Mouse (Mus musculus): ENCODE results near the gene Notch3. TPM values are rescaled to one million over a fixed set of nuclear protein-coding genes. Genes with fewer than 3 reads are reported as not detected.
"Not testable (repeated sequence)": the region's sequence is repeated elsewhere in the genome, so short reads cannot be mapped to it uniquely, and the experiment has no call there.

Gene Notch3
- polyA plus RNA-seq, 1 experiment from 2014 or later: 5.5 TPM

DNA sequence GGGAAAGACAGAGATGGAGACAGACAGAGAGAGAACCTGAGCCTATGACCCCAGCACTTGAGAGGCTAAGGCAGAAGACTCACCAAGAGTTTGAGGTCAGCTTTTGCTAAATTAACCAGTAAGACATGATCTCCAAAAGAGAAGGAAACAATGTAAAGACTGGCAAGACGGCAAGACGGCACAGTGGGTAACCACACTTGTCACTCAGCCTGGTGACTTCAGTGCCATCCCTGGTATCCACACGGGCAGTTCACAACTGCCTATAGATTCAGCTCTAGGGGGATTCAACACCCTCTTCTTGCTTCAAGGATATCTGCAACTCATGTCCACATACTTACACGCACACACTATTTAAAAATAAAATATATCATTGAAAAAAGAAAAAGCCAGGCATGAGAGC is 43.1 kb downstream of the Notch3 start:
- H3K4me1 ChIP-seq (replicated peaks; ENCODE audit: control insufficient read depth, insufficient read depth, low read length): peaks cover 12% of the 10 kb centered on the region
- H3K4me2 ChIP-seq (ENCODE audit: low read length): no peak overlapping the region
- no peaks in the 10 kb centered on the region for H3K9me3 ChIP-seq (ENCODE audit: control insufficient read depth, low read length)
- H3K27ac ChIP-seq (ENCODE audit: low read length): no peak overlapping the region
- no peak for ATAC-seq
- no peak overlapping the region for H3K4me3 ChIP-seq (replicated peaks; ENCODE audit: low read length)
- H3K36me3 ChIP-seq (ENCODE audit: control insufficient read depth, insufficient read depth): no peaks in the 10 kb centered on the region
- no peak overlapping the region for H3K9ac ChIP-seq (replicated peaks; ENCODE audit: low read depth, low read length)
- 91% methylated on average over 4 of the region's 4 CpGs for WGBS
- H3K27me3 ChIP-seq (replicated peaks; ENCODE audit: control insufficient read depth, insufficient read depth, low read length): no peaks in the 10 kb centered on the region

DNA sequence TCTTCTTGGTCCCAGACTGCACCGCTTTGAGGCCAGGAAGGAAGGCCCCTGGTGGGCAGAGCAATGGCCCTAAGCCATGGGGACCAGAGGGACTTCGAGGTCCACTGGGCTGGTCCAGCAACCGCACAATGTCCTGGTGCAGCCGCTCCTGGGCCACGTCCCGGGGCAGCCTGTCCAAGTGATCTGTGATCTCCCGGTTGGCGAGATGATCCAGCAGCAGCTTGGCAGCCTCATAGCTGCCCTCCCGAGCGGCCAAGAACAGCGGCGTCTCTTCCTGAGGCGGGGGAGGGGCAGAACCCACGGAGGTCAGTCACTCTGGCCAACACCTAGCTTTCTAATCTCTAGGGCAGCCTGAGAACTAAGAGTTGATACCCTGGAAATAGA is 44.1 kb downstream of the Notch3 start:
- Histone ChIP-seq H3K4me2 (ENCODE audit: low read length) (no peak overlapping the region), H3K27ac (ENCODE audit: low read length) (no peak overlapping the region), H3K9ac (replicated peaks; ENCODE audit: low read depth, low read length) (no peak overlapping the region), H3K4me3 (replicated peaks; ENCODE audit: low read length) (no peak overlapping the region), H3K4me1 (replicated peaks; ENCODE audit: control insufficient read depth, insufficient read depth, low read length) (peaks cover 21% of the 10 kb centered on the region), H3K36me3 (ENCODE audit: control insufficient read depth, insufficient read depth) (no peaks in the 10 kb centered on the region), H3K27me3 (replicated peaks; ENCODE audit: control insufficient read depth, insufficient read depth, low read length) (no peaks in the 10 kb centered on the region), H3K9me3 (ENCODE audit: control insufficient read depth, low read length) (no peaks in the 10 kb centered on the region)
- no peak for ATAC-seq
- 83% methylated on average over 14 of the region's 14 CpGs for WGBS

DNA sequence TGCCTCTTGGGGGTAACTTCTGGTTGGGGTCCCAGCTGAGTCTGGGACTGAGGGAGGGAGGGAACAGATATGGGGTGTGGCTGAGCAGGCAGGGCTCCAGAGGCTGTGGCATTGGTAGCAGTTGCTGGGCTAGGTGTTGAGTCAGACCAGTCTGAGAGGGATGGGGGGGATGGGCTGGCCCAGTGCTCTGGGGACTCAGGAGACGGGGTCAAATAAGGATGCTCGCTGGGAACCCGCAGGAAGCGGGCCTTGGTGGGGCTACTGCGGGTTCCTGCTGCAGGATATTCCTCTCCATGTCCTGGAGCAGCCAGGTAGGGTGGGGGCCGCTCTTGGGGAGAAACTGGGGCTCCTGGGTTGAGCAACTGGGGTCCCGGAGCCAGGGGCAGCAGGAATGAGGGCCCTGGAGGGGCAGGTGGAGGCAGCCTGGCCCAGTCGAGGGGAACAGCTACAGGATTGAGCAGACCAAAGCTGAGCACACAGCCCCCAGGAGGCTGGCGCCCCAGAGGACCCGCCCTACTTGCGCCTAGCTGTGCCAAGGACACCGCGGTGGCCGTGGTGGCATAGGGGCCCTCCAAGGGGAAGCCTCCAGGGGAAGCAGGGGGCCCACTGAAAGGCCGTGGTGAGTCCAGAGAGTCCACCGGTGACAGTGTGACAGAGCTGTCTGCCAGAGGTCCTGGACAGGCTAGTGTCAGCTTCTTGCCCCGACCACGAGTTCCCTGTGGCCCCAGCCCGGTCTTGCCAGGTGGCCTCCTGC is 44.6 kb downstream of the Notch3 start:
- no peak for ATAC-seq
- no peak overlapping the region for H3K9ac ChIP-seq (replicated peaks; ENCODE audit: low read depth, low read length)
- H3K4me1 ChIP-seq (replicated peaks; ENCODE audit: control insufficient read depth, insufficient read depth, low read length): peaks cover 24% of the 10 kb centered on the region
- H3K9me3 ChIP-seq (ENCODE audit: control insufficient read depth, low read length): no peaks in the 10 kb centered on the region
- 83% methylated on average over 19 of the region's 19 CpGs for WGBS
- no peak overlapping the region for H3K27ac ChIP-seq (ENCODE audit: low read length)
- no peaks in the 10 kb centered on the region for H3K36me3 ChIP-seq (ENCODE audit: control insufficient read depth, insufficient read depth)
- H3K4me3 ChIP-seq (replicated peaks; ENCODE audit: low read length): no peak overlapping the region
- H3K4me2 ChIP-seq (ENCODE audit: low read length): no peak overlapping the region
- no peaks in the 10 kb centered on the region for H3K27me3 ChIP-seq (replicated peaks; ENCODE audit: control insufficient read depth, insufficient read depth, low read length)

DNA sequence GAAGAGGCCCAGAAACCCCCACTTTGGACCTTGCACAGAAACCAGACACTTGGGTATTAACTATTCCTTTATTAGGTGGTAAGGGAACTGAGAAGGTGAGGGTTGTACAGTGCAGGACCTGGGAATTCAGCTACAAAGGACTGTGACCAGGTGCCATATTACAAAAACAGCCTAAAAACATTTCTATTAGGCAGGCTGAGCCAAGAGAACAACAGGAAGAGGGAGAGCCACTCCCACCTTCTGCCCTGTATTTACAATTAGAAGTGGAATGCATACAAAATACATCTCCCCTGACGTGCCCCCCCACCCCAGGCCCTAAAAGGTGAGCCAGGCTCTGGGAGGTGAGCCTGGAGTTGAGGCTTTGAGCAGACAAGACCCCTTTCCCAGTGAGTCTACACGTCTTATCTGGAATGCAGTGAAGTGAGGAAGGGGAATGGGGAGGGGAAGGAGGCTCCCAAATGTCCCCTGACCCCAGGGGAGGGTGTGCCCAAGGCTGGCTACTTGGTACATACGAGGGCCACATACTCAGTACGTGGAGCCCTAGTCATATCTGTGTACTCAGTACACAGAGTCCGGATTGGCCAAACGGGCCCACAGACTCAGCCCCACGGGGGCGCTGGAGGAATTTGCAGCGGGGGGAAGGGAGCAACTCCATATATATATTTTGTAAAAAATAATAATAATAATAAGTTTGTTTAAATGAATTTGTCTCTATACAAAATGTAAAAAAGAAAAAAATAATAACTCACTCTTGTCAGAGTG is 45.7 kb downstream of the Notch3 start:
- Histone ChIP-seq H3K36me3 (ENCODE audit: control insufficient read depth, insufficient read depth) (no peaks in the 10 kb centered on the region), H3K9ac (replicated peaks; ENCODE audit: low read depth, low read length) (no peak overlapping the region), H3K4me3 (replicated peaks; ENCODE audit: low read length) (no peak overlapping the region), H3K27ac (ENCODE audit: low read length) (no peak overlapping the region), H3K4me2 (ENCODE audit: low read length) (no peak overlapping the region), H3K27me3 (replicated peaks; ENCODE audit: control insufficient read depth, insufficient read depth, low read length) (no peaks in the 10 kb centered on the region), H3K4me1 (replicated peaks; ENCODE audit: control insufficient read depth, insufficient read depth, low read length) (peaks cover 24% of the 10 kb centered on the region), H3K9me3 (ENCODE audit: control insufficient read depth, low read length) (no peaks in the 10 kb centered on the region)
- ATAC-seq: no peak
- WGBS: 84% methylated on average over 9 of the region's 9 CpGs

DNA sequence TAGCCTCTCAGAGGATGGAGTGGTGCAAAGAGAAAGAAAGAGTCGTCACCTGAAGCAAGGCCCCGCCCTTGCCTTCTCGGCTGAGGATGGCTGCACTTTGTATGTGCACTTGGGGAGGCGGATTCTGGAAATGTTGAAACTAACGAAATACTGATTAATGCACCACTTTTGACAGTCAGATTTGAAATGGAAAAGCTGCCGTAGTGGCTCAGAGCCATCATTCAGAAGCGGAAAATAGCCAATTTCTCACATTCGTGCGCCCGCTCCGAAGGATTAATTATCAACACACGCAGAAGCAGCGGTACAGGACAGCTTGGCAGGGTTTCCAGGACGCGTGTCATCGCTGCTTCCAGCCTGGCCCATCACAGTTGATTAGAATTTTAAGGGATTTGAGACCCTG is 47.5 kb downstream of the Notch3 start:
- 47% methylated on average over 16 of the region's 16 CpGs for WGBS
- Histone ChIP-seq H3K4me2 (ENCODE audit: low read length) (peak overlapping the region; percentile 36), H3K4me3 (replicated peaks; ENCODE audit: low read length) (no peak overlapping the region), H3K4me1 (replicated peaks; ENCODE audit: control insufficient read depth, insufficient read depth, low read length) (peaks cover 27% of the 10 kb centered on the region), H3K9ac (replicated peaks; ENCODE audit: low read depth, low read length) (no peak overlapping the region), H3K27me3 (replicated peaks; ENCODE audit: control insufficient read depth, insufficient read depth, low read length) (no peaks in the 10 kb centered on the region), H3K27ac (ENCODE audit: low read length) (peak overlapping the region; percentile 60; the same call in 1 of the 2 replicates), H3K36me3 (ENCODE audit: control insufficient read depth, insufficient read depth) (no peaks in the 10 kb centered on the region), H3K9me3 (ENCODE audit: control insufficient read depth, low read length) (no peaks in the 10 kb centered on the region)
- peak; percentile 44; the same call in 1 of the 2 replicates for ATAC-seq

DNA sequence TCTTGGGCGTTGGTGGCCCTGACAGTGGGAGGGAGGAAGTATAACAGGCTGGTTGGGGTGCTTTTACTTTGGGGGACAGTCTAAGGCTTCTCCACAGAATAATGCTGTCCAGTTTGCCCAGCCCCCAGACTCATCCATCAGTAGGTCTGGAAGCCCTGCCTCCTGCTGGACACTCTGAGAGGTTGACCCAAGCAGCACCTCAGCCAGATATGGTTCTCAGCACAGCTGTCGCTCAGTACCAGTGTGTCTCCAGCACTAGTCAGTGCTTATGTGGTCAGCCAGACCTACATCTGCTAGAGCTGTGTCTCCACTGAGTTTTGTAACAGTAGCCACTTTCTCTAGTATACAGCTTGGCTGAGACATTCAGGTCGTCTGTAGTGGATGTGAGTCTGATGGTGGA is 48.2 kb downstream of the Notch3 start:
- no peak overlapping the region for H3K4me3 ChIP-seq (replicated peaks; ENCODE audit: low read length)
- ATAC-seq: 0 out of 2 replicates have a peak, but pooled peaks have one; percentile 4

DNA sequence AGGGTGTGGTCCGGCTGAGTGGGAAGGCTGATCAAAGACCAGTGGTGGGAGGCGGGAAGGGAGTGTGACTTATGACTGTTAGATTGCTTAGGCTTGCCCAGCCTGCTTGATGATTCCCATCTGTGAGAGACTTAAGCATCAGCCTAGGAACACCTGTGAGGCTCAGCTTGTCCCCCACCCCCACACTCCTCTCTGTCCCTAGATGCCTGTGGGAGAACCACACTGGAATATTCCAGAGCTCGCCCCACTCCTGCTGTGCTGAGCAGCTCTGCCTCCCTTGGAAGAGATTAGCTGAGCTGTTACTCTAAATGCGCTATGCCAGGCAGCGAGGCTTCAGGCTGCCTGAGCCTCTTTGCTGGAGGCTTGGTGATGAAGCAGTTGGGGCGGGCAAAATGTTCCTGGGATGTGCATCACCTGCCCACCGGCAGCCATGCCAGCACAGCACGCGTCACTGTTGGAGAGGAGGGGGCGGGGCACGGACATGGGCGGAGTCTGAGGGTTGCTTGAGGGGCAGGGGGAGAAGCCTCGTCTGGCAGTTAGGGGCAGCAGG is 48.7 kb downstream of the Notch3 start:
- H3K27ac ChIP-seq (ENCODE audit: low read length); H3K27me3 ChIP-seq (replicated peaks; ENCODE audit: control insufficient read depth, insufficient read depth, low read length); H3K9me3 ChIP-seq (ENCODE audit: control insufficient read depth, low read length); H3K36me3 ChIP-seq (ENCODE audit: control insufficient read depth, insufficient read depth): not testable (repeated sequence)
- H3K4me1 ChIP-seq (replicated peaks; ENCODE audit: control insufficient read depth, insufficient read depth, low read length): peaks cover 36% of the 10 kb centered on the region
- H3K4me3 ChIP-seq (replicated peaks; ENCODE audit: low read length): 0 out of 2 replicates have a peak overlapping the region, but pooled peaks have one; percentile 18
- H3K9ac ChIP-seq (replicated peaks; ENCODE audit: low read depth, low read length): peak overlapping the region; percentile 39; the same call in 1 of the 2 replicates
- H3K4me2 ChIP-seq (ENCODE audit: low read length): peak overlapping the region; percentile 46
- WGBS: 4% methylated on average over 11 of the region's 13 CpGs
- ATAC-seq: peak; percentile 43

More for the DNA sequence above, 48.2 kb downstream of the Notch3 start:
- WGBS: 19% methylated on average over 3 of the region's 3 CpGs
- 0 out of 2 replicates have a peak, but pooled peaks cover 2% of the 10 kb centered on the region for H3K27me3 ChIP-seq (replicated peaks; ENCODE audit: control insufficient read depth, insufficient read depth, low read length)
- H3K4me2 ChIP-seq (ENCODE audit: low read length): no peak overlapping the region; the same call in 1 of the 2 replicates
- H3K9me3 ChIP-seq (ENCODE audit: control insufficient read depth, low read length): no peaks in the 10 kb centered on the region
- H3K36me3 ChIP-seq (ENCODE audit: control insufficient read depth, insufficient read depth): no peaks in the 10 kb centered on the region
- peaks cover 33% of the 10 kb centered on the region for H3K4me1 ChIP-seq (replicated peaks; ENCODE audit: control insufficient read depth, insufficient read depth, low read length)
- no peak overlapping the region for H3K9ac ChIP-seq (replicated peaks; ENCODE audit: low read depth, low read length)
- no peak overlapping the region for H3K27ac ChIP-seq (ENCODE audit: low read length)

DNA sequence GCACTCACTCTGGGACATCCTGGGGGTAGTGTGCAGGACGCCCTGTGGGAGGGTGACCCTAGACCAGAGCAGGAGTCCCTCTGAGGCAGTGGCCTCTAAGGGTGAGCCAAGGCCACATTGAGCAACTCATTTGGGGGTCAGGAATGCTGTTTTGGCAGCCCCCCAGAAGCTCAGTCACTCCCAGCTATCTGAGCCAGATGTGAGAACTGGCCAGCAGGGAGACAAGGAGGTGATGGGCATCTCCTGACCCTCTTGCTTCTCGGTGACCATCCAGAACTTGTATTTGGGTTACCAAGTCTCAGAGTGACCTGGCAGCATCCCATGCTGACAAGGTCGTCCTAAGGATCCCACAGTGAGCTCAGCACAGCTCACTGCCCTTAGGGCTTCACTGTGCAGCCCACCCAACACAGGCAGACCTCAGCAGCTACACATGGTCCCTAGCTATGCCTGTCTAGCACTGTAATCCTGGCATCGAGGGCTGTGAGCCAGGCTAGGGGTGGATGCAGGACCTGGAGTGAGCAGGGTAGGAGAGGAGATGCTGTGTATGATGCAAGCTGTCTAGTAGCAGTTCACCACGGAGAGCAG is 49.3 kb downstream of the Notch3 start:
- no peak overlapping the region for H3K9ac ChIP-seq (replicated peaks; ENCODE audit: low read depth, low read length)
- H3K4me2 ChIP-seq (ENCODE audit: low read length): no peak overlapping the region
- WGBS: 63% methylated on average over 4 of the region's 5 CpGs
- 0 out of 2 replicates have a peak, but pooled peaks have one; percentile 14 for ATAC-seq
- H3K9me3 ChIP-seq (ENCODE audit: control insufficient read depth, low read length): no peaks in the 10 kb centered on the region
- no peak overlapping the region for H3K27ac ChIP-seq (ENCODE audit: low read length)
- 0 out of 2 replicates have a peak, but pooled peaks cover 5% of the 10 kb centered on the region for H3K27me3 ChIP-seq (replicated peaks; ENCODE audit: control insufficient read depth, insufficient read depth, low read length)
- H3K4me3 ChIP-seq (replicated peaks; ENCODE audit: low read length): no peak overlapping the region
- no peaks in the 10 kb centered on the region for H3K36me3 ChIP-seq (ENCODE audit: control insufficient read depth, insufficient read depth)
- peaks cover 36% of the 10 kb centered on the region for H3K4me1 ChIP-seq (replicated peaks; ENCODE audit: control insufficient read depth, insufficient read depth, low read length)
